Mouse (Mus musculus) kidney, adult 11 months (tissue): ENCODE measurements around the gene Zfp781.
"Not testable (repeated sequence)": the region's sequence is repeated elsewhere in the genome, so short reads cannot be mapped to it uniquely, and the experiment has no call there.

Experiments used
- DNase-seq: peaks from one replicate; pipeline ENCODE4 v3.0.0; 2022

The Zfp781 gene

DNA sequence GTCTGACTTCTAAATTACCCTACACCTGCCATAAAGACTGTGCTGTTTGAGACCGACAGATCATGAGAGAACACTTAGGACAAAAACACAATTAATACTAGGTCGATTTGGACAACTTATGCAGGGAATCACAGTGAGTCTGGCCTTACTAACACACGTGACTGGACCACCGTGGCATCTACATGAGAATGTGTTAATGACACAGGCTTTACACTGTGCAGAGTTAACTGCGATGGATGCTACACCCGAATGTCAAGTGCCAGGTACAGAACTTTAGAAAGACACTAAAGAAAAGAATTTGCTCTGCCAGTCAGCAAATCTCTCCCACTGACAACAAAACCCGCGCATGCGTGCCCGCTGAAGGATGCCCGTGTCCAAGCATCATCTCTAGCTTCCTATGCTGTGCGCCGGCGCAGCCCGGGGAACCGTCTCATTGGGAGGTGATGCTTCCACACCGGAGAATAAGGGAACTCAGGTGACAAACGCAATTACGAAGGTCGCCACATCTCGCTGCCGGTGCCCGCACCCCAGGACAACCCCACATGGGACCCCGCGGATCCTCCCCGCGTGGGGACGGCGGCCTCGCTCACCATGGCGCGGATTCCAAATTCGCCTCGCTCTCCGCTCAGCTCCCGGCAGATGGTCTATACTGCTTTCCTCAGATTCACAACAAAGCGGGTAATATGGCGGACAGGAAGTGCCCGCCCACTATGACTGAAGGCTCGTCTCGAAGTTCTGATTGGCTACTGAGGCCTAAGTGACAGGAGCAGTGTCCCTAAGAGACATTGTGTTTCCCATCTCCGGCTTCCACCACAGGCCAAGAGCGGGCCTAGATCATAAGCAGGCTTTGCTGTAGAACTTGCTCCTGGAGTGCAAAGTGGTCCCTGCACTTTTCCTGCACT, at the start of gene Zfp781:
TSS of gene Zfp781 (minus strand) at position 639 of the 902 bp plus-strand sequence.
- not testable (repeated sequence) for DNase-seq

DNA sequence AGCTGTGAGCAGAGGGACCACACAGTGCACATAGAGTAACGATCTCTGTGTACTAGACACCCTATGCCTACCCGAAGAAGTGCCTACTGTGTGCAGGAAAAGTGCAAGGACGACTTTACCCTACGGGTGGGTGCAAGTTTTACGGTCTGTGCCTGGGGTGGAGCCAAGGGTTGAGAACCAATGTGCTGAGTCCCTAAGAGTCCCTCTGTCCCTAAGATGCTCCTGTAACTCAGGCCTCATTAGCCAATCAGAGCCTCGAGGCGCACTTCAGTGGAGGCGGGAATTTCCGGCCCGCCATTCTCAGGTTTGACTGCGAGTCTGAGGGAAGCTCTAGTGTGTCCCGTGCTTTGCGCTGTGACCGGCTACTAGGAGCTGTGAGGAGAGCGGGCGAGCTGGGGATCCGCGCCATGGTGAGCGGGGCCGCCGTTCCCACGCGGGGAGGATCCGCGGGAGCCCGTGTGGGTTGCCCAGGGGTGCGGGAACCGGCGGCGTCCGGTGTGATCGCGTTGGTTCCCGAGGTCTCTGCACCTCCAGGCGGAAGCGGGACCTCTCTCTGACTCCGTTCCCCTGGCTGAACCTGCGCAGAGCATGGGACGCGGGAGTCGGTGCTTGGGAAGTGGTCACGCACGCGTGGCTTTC, 48.2 kb upstream of the Zfp781 start:
- DNase-seq: peak; percentile 36

DNA sequence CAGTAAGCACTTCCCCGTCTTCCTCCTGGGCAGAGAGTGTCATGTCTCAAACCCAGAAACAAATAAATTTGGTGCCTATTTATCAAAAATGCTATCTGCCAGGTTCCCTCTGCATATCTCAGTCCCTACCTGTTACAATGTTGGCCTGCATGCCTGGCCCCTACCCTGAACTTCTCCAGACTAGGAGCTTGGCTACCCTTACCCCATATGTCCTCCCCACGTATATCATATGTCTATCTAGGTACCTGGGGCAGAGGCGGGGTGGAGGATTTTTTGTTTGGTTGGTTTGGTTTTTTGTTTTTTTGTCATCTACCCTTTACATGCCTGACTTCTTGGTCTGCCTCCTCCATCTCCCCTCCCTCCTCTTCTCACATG, 451 bp upstream of the Zfp781 start:
- not testable (repeated sequence) for DNase-seq

DNA sequence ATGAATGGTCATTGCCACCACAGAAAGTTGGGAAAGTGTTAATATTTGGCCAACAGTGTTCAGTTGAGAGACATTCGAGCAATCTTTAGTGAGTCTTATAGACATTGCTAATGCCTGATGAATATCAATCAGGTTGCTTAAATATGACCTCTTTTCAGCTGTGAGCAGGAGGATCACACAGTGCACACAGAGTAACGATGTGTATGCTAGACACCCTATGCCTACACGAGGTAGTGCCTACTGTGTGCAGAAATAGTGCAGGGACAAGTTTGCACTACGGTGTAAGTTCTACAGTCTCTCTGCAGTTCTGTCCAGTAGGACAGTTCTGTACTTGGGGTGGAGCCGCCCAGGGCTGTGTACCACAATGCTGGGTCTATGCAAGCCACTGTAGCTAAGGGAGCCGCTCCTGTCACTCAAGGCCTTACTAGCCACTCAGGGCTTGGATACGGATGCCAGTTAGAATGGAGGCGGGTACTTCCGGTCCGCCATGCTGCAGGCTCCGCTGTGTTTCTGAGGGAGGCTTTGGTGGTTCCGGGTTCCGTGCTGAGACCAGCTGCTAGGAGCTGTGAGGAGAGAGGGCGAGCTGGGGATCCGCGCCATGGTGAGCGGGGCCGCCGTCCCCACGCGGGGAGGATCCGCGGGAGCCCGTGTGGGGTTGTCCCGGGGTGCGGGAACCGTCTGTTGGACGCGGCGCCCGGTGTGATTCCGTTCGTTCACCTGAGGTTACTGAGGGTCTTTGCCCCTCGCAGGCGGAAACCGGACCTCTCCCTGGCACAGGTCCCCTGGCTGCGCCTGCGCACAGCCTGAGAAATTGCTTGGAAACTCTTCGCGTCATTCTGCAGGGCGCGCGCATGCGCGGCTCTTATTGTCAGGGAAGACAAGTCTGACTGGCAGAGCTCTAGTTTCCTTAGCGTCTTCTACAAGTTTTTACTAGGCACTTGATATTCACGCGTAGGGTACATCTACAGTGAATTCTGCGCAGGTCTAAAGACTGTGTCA, 66.6 kb downstream of the Zfp781 start, which contains the start of gene Gm32687:
TSS of gene Gm32687 (plus strand) at position 526 of the 999 bp plus-strand sequence.
- peak; percentile 5 for DNase-seq
